ENCODE assay signal across 8 mouse cellular contexts in the genomic region with DNA sequence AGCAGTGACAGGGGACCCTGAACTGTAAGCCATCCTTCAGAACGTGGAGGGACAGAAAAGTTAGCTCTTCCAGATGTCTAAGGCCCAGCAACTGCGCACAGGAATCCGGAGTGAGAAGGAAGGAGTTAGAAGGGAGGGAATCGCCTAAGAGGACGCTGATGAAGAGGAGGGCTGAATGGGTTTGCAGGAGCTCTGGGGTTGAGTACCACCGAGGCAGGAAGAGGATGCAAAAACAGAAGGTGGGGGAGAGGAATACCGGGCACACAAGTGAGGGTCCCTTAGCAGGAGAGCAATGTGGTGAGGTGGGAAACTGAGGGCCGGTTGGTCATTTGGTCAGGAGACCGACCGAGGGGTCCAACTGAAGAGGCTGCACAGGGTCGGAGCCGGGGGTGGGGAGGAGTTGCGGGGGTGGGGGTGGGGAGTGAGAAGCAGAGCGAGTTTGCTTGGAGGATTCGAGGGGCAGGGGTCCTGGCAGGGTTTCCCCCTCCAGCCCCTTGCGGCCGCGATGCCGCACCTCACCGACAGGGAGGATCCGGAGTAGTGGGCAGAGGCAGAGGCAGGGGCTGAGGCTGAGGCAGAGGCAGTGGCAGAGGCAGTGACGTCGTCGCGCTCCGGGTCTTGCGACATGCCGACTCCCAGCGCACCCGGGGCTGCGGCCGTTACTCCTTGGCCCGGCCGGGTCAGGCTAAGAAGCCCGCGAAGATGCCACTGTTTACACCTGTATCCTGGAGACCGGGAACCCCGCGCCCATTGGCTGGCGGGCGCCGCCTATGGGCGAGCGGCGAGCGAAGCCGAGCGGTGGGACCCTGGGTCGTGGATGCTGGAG. TPM values are rescaled to one million over a fixed set of nuclear protein-coding genes. Genes with fewer than 3 reads are reported as not detected.
A peak's percentile ranks its signal among the peaks of the same experiment; 100 is the strongest.
DNase-seq lines count a peak whose midpoint lies in the region; ATAC-seq and TF ChIP-seq lines count a peak whose summit lies in the region.

No protein-coding gene starts in this region.

- peak; percentile 17 for DNase-seq in cerebellum, adult 11 months
- no peak for DNase-seq in cerebellum, adult 11-12 months
- DNase-seq in gastrocnemius, postnatal 25 days, result peak; percentile 30
- peak; percentile 89 for DNase-seq in intestine, embryonic 14.5 days (ENCODE audit: low spot score)
- DNase-seq in right cerebral cortex, postnatal 4 days, result peak; percentile 62

- 4% methylated on average over 49 of the region's 49 CpGs for WGBS in intestine, embryonic 14.5 days
- 2% methylated on average over 49 of the region's 49 CpGs for WGBS in limb, embryonic 12.5 days
- 2% methylated on average over 40 of the region's 49 CpGs for WGBS in midbrain, embryonic 12.5 days

- peaks cover 10% of the 10 kb centered on the region; the same call in 1 of the 2 replicates for H3K27me3 ChIP-seq in intestine, embryonic 14.5 days (replicated peaks; ENCODE audit: control insufficient read depth, insufficient read depth, low read length)
- peaks cover 14% of the 10 kb centered on the region for H3K27me3 ChIP-seq in limb, embryonic 12.5 days
- H3K27me3 ChIP-seq in midbrain, embryonic 12.5 days, result peaks cover 17% of the 10 kb centered on the region

- H3K36me3 ChIP-seq in intestine, embryonic 14.5 days (ENCODE audit: control insufficient read depth, insufficient read depth, low read length), result no peaks in the 10 kb centered on the region
- H3K36me3 ChIP-seq in limb, embryonic 12.5 days, result no peaks in the 10 kb centered on the region
- H3K36me3 ChIP-seq in midbrain, embryonic 12.5 days, result no peaks in the 10 kb centered on the region

- H3K9me3 ChIP-seq in intestine, embryonic 14.5 days (ENCODE audit: control insufficient read depth, low read length), result no peaks in the 10 kb centered on the region
- H3K9me3 ChIP-seq in limb, embryonic 12.5 days, result no peaks in the 10 kb centered on the region
- H3K9me3 ChIP-seq in midbrain, embryonic 12.5 days, result no peaks in the 10 kb centered on the region

- peak overlapping the region; percentile 32; the same call in 1 of the 2 replicates for H3K9ac ChIP-seq in intestine, embryonic 14.5 days (ENCODE audit: low read length)
- peak overlapping the region; percentile 58 for H3K9ac ChIP-seq in limb, embryonic 12.5 days (replicated peaks)
- H3K9ac ChIP-seq in midbrain, embryonic 12.5 days (replicated peaks), result peak overlapping the region; percentile 43

- peak overlapping the region; percentile 82 for H3K4me2 ChIP-seq in intestine, embryonic 14.5 days (ENCODE audit: low read length)
- peak overlapping the region; percentile 84 for H3K4me2 ChIP-seq in limb, embryonic 12.5 days
- peak overlapping the region; percentile 74 for H3K4me2 ChIP-seq in midbrain, embryonic 12.5 days (replicated peaks)

- H3K27ac ChIP-seq in cortical plate, adult 2 months (ENCODE audit: insufficient read depth, low read length), result no peak overlapping the region
- no peak overlapping the region for H3K27ac ChIP-seq in intestine, embryonic 14.5 days (ENCODE audit: low read depth)
- H3K27ac ChIP-seq in limb, embryonic 12.5 days, result no peak overlapping the region
- no peak overlapping the region for H3K27ac ChIP-seq in midbrain, embryonic 12.5 days (replicated peaks)

- no peaks in the 10 kb centered on the region for H3K4me1 ChIP-seq in cortical plate, adult 2 months (ENCODE audit: control insufficient read depth, insufficient read depth, low read length)
- peaks cover 4% of the 10 kb centered on the region; the same call in 1 of the 2 replicates for H3K4me1 ChIP-seq in intestine, embryonic 14.5 days (replicated peaks; ENCODE audit: control insufficient read depth, insufficient read depth, low read length)
- H3K4me1 ChIP-seq in limb, embryonic 12.5 days (replicated peaks), result peaks cover 10% of the 10 kb centered on the region
- H3K4me1 ChIP-seq in midbrain, embryonic 12.5 days, result peaks cover 5% of the 10 kb centered on the region

- no peak for TF ChIP-seq POLR2A in cortical plate, adult 2 months (IDR thresholded peaks at IDR 0.05; ENCODE audit: extremely low read depth, insufficient read depth, low read length)

- ATAC-seq in intestine, embryonic 14.5 days (replicated peaks; ENCODE audit: low FRiP score, low TSS enrichment, low read depth), result peak; percentile 94
- ATAC-seq in limb, embryonic 12.5 days (ENCODE audit: insufficient number of reproducible peaks, insufficient read depth, low FRiP score, low TSS enrichment, low read depth), result peak; percentile 92
- peak; percentile 97 for ATAC-seq in midbrain, embryonic 12.5 days (ENCODE audit: low FRiP score, low read depth)

- TF ChIP-seq CTCF in cortical plate, adult 2 months (IDR thresholded peaks at IDR 0.05; ENCODE audit: extremely low read depth, insufficient read depth, low read length), result 0 out of 2 replicates have a peak, but pooled peaks have one; percentile 15

- peak overlapping the region; percentile 46 for H3K4me3 ChIP-seq in cortical plate, adult 2 months (ENCODE audit: insufficient read depth, low read length)
- peak overlapping the region; percentile 42 for H3K4me3 ChIP-seq in intestine, embryonic 14.5 days (ENCODE audit: low read depth, low read length)
- peak overlapping the region; percentile 53 for H3K4me3 ChIP-seq in limb, embryonic 12.5 days (replicated peaks)
- peak overlapping the region; percentile 50 for H3K4me3 ChIP-seq in midbrain, embryonic 12.5 days

RNA-seq across cellular contexts. Expression of a gene that starts 17.9 kb away (rescaled TPM):
- 47.8 and 51.4 TPM in 2 replicates for polyA plus RNA-seq in cortical plate, adult 2 months (2012; rRNA removed)
- 10 to 100 TPM; 45.3 to 52.3 TPM for total RNA-seq in gastrocnemius, postnatal 25 days (2021)
- polyA plus RNA-seq in intestine, embryonic 14.5 days (2014; fragmentation: Nextera tagmentation; extraction: Ambion mirVana), result 313 and 340 TPM in 2 replicates
- polyA plus RNA-seq in limb, embryonic 12.5 days (2016; fragmentation: Nextera tagmentation; extraction: Ambion mirVana), result 211 and 229 TPM in 2 replicates
- 66.4 and 77.5 TPM in 2 replicates for polyA plus RNA-seq in midbrain, embryonic 12.5 days (2016; fragmentation: Nextera tagmentation; extraction: Ambion mirVana)

RNA-seq across cellular contexts. Expression of a gene that starts 28.4 kb away (rescaled TPM):
- polyA plus RNA-seq in cortical plate, adult 2 months (2012; rRNA removed), result 2.5 and 3.2 TPM in 2 replicates
- total RNA-seq in gastrocnemius, postnatal 25 days (2021), result under 1 TPM; 0.23 to 0.38 TPM
- polyA plus RNA-seq in intestine, embryonic 14.5 days (2014; fragmentation: Nextera tagmentation; extraction: Ambion mirVana), result 1.0 and 1.1 TPM in 2 replicates
- 0.59 and 0.97 TPM in 2 replicates for polyA plus RNA-seq in limb, embryonic 12.5 days (2016; fragmentation: Nextera tagmentation; extraction: Ambion mirVana)
- 0.73 and 1.5 TPM in 2 replicates for polyA plus RNA-seq in midbrain, embryonic 12.5 days (2016; fragmentation: Nextera tagmentation; extraction: Ambion mirVana)
